Mouse (Mus musculus): Measurements from ENCODE around the gene Myo18b.

The Myo18b gene

DNA sequence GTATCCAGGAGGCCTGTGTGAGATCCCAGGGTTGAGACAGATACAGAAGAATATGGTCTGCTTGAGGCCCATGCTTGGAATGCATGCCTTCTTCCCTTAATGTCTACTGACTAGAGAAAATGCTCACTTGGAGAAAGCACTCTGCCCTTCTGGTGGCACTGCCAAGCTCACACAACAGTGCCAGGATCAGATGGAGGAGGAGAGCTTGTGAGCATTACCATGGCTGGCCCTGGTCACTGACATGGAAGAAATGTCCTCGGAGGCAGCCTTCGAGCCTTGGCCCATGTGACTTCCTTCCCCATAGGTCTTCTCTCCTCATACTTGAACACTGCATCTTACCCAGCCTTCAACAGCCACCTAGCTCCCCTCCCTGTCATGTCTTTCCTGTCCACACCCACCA lies 216.9 kb downstream of the Myo18b start:
- no peak for DNase-seq (ENCODE audit: low read depth, low spot score)

DNA sequence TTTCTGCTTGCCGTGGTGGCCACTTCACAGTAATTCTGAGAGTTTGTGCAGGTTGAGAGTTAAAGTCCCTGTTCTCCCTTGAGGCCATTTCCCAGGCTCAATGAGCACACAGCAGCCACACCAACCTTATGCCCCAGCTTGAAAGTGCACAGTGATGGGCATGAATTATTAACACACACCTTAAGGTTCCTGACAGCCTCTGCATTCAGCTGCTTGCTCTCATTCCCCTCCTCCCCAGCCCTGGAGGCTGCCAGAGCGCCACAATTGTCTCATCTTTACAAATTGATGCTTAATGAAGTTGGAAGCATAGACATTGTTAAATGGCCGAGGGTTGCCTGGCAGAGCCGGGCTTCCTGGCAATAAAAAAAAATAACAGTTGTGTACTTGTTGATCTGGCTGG lies 218.0 kb downstream of the Myo18b start:
- no peak for DNase-seq (ENCODE audit: low read depth, low spot score)

DNA sequence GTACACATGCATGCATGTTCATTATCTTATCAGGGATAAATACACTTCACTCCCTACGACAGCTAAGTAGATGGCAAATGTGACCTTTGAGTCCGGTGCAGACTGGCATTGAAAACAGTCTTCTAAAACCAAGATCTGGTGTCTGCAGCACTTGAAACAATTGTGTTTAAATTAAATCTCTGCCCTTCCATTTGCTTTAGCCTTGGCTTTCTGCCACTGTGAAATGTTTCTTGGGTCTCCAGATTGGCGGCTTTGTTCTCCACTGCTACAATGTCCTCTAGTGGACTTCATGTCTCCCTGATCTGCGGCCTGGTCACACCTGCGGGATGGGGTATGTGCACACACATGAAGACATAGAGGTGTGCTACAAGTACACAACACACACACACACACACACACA lies 221.4 kb downstream of the Myo18b start:
- no peak for DNase-seq (ENCODE audit: low read depth, low spot score)

- no peak for DNase-seq (ENCODE audit: low read depth, low spot score)
These were observed 223.7 kb downstream of the Myo18b start for GRCm38 (mm10) chr5:112672457-112672856.

GRCm38 (mm10) chr5:112671961-112672360 lies 224.2 kb downstream of the Myo18b start:
- DNase-seq (ENCODE audit: low read depth, low spot score): peak; percentile 14

DNA sequence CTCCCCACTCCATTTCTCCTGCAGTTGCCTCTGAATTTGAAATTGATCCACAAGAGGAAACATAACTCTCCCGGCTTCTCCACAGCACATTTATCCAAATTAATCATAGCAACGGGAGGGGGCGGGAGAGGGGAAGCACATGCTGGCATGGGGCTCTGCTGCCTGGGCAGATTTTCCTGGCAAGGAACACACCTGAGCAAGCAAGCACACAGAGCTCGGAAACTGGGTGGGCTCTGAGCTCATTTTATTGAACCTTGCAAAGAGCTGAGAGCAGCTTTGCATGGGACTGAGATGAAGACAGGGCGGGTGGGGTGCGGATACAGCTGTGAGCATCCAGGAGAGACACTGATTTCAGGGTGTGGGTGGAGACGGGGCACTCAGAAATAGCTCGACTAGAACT lies 229.0 kb downstream of the Myo18b start:
- no peak for DNase-seq (ENCODE audit: low read depth, low spot score)

DNA sequence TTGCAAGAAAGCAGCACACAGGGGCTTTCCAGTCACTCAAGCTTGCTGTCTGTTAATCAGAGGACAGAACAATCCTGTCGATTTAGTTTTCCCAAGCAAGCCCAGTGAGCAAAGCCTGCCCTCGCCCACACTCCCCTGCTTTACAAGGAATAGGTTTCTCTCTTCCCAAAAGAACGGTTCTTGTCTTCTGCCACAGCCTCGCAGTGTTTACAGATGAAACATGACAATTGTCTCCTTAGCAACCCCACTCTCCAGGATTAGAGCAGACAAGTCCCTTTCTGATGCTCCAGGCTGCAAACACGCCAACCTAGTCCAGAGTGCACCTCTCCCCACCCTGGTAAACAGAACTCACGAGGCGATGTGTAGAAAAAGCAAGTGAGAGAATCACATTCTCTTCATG lies 230.5 kb downstream of the Myo18b start:
- DNase-seq (ENCODE audit: low read depth, low spot score): no peak

GRCm38 (mm10) chr5:112663701-112664100 lies 232.5 kb downstream of the Myo18b start:
- no peak for DNase-seq (ENCODE audit: low read depth, low spot score)

GRCm38 (mm10) chr5:112660924-112661431 lies 235.2 kb downstream of the Myo18b start:
- no peak for DNase-seq (ENCODE audit: low read depth, low spot score)

DNA sequence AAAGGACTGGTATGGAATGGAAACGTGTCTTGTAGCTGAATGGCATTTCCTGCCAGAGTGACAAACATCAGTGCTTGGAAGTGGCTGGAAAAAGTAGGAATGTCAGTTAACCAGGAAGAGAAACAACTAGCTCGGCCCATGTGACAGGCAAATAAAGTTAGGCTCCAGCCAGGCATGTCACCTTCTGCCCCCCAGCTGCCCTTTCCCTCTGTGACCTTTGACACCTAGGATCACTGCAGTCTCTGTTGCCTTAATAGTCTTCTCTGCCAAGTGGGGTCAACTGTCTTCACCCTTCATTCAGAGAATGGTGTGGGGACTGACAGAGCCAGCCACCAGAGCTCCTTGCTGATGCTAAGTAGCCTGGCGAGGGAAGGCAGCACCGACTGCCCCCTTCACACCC lies 236.9 kb downstream of the Myo18b start:
- DNase-seq (ENCODE audit: low read depth, low spot score): no peak

DNA sequence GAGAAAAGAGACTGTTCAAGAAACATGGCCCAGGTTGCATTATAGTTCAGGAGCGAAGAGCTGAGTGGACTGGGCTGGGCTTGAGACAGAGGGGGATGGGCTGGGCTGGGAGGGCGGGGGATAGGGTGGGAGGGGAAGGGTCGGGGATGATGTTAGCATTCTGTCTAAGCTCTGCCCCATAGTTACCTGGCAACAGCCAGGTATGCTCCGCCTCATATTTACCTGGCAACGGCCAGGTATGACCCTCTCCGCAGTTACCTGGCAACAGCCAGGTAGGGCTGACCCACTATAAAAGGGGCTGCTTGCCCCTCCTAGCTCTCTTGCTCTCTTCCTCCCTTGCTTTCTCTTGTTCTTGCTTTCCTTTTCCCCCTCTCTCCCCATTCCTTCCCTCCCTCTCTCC lies 239.4 kb downstream of the Myo18b start:
- no peak for DNase-seq (ENCODE audit: low read depth, low spot score)

GRCm38 (mm10) chr5:112655986-112656541 lies 240.1 kb downstream of the Myo18b start:
- DNase-seq (ENCODE audit: low read depth, low spot score): no peak

DNA sequence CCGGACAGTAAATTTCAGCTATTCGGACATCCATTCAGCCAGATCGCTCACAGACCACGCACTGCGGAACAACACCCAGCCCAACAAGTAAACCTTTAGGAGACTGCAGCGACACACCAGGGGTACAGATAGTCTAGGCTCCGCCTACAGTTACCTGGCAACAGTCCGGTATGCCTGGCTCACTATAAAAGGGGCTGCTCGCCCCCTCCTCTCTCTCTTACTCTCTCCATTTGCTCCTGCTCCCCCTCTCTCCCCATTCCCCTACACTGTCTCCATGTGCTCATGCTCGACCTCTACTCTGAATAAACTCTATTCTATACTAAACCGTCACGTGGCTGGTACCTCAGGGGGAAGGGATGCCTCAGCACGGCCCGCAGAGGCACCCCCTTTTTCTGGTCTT lies 240.6 kb downstream of the Myo18b start:
- DNase-seq (ENCODE audit: low read depth, low spot score): no peak

- DNase-seq (ENCODE audit: low read depth, low spot score): no peak
These were observed 244.1 kb downstream of the Myo18b start for GRCm38 (mm10) chr5:112652036-112652435.

DNA sequence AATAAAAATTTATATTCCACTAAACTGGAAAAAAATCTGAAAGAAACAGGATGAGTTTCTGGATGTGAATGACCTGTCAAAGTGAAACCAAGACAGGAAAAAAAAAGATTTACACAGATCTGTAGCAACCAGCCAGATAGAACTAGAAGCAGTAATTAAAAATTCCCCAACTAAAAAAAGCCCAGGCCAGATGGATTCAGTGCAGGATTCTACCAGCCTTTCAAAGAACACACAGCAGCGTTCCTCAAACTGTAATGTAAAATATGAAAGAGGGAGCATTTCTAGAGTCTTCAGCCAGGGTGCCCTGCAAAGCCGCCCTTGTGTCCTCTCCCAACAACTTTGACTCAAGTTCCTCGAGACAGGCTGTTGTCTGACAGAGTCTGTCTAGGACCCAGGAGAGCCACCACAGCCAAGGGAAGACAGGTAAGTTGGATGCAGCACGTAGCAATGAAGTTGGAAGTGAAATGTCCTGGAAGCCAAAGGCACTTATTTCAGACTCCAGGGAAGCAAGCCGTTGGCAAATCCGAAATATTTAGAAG lies 246.9 kb downstream of the Myo18b start:
- DNase-seq (ENCODE audit: low read depth, low spot score): no peak

- DNase-seq (ENCODE audit: low read depth, low spot score): no peak
These were observed 249.3 kb downstream of the Myo18b start for GRCm38 (mm10) chr5:112646871-112647270.

- DNase-seq (ENCODE audit: low read depth, low spot score): no peak
These were observed 250.6 kb downstream of the Myo18b start for GRCm38 (mm10) chr5:112645535-112645934.

GRCm38 (mm10) chr5:112643533-112644272 lies 252.5 kb downstream of the Myo18b start:
- no peak for DNase-seq (ENCODE audit: low read depth, low spot score)

GRCm38 (mm10) chr5:112642731-112643130 lies 253.4 kb downstream of the Myo18b start:
- no peak for DNase-seq (ENCODE audit: low read depth, low spot score)

DNA sequence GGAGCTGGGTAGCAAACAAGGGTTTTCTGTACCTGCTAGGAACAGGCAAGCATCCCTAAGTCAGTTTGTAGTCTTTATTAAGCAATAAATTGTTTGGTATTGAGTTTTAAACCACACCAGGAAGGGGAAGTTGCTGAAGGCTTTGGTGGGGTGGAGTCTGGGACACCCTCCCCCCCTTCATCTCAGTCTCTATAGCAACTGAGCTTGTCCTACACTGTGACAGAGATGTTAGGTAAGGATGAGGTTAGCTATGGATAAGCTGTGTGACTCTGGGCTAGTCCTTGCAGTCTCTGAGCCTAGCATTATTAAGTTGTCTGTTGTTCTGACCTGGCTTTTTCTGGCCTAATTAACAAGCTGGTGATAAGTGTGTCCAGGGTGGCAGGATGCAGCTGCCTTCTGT lies 254.4 kb downstream of the Myo18b start:
- DNase-seq (ENCODE audit: low read depth, low spot score): no peak

DNA sequence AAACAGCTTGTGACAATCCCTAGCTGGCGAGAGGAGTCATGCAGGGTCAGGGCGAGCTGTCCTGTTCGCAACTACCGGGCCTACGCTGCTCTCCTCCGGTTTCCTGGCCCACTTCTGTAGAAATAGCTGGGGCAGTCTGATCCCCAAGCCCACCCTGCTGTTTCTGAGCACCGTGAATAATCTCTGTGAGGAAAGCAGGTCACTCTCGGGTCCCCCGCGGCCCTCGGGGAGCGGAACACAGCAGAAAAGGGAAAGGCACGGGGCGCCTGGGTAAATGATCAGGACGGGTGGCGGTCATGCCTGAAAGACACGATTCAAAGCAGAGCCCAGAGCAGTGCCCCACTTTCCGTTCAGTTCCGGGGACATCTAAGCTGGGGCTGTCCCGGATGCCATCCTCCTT lies 255.0 kb downstream of the Myo18b start:
- DNase-seq (ENCODE audit: low read depth, low spot score): no peak

DNA sequence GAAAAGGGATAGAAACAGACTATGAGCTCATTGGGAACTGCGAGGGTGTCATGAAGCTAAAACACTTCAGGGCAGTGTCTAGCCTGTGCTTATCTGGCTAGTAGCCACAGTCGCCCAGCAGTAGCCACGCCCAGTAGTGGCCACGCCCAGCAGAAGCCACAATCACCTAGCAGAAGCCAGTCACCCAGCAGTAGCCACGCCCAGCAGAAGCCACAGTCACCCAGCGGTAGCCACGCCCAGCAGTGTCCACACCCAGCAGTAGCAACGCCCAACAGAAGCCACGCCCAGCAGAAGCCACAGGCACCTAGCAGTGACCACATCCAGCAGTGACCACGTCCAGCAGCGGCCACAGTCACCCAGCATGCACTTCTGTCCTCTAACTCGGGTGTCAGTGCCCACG lies 255.5 kb downstream of the Myo18b start:
- DNase-seq (ENCODE audit: low read depth, low spot score): peak; percentile 5

All from 3T3-L1 (cell line).